ENCODE assay signal across 18 mouse cellular contexts in the genomic region with DNA sequence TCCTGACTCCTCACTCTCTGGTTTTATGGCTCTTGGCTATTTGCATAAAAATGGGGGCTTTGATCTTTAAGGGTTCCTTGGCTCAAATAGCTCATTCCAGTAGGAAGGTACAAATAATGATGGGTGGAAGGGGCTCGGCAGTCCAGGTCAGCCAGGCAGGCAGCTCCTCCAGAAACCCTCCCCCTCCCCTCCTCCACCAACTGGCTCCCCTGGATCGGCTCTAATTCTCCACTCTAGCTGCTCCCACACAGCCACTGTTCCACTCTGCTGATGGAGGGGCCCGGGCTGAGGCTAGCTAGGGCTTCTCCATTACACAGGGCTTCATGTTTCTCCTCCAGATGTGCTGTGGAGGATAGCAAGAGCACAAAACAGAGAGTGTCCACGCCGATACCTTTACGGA.
DNase-seq lines count a peak whose midpoint lies in the region; TF ChIP-seq lines count a peak whose summit lies in the region.
"Had no signal": no experiment of that assay in that cellular context is flagged by ENCODE, and none has a peak within 500 bp of the region (broad histone marks: within the 10 kb centered on the region; RNA-seq: fewer than 3 reads in every experiment).

No protein-coding gene starts in this region.

- in situ Hi-C loops in ES-E14 (cut with MboI; ENCODE audit: low sequenced_read_pairs in 2 of 2, unreplicated experiment in 2 of 2): no loop called here

- no peak overlapping the region for H3K4me3 ChIP-seq in ES-E14 (ENCODE audit: insufficient read depth in 1 of 2, low read depth in 1 of 2, low read length in 2 of 2, poor library complexity in 1 of 2, severe bottlenecking in 1 of 2)
- H3K4me3 ChIP-seq in limb, embryonic 10.5 days: no peak overlapping the region
- H3K4me3 ChIP-seq: erythroblast, embryonic 14.5 days; heart, embryonic 13.5 days; limb, embryonic 13.5 days had no signal

- H3K36me3 ChIP-seq in ES-E14 (ENCODE audit: control insufficient read depth, insufficient read depth, low read length, poor library complexity, severe bottlenecking): no peaks in the 10 kb centered on the region
- no peaks in the 10 kb centered on the region for H3K36me3 ChIP-seq in limb, embryonic 10.5 days
- H3K36me3 ChIP-seq: G1E; heart, embryonic 13.5 days; limb, embryonic 13.5 days had no signal

- H3K27ac ChIP-seq in ES-E14 (ENCODE audit: insufficient read depth, low read depth, low read length, poor library complexity, severe bottlenecking): 0 out of 2 replicates have a peak overlapping the region, but pooled peaks have one; percentile 38
- H3K27ac ChIP-seq in limb, embryonic 10.5 days: 0 out of 2 replicates have a peak overlapping the region, but pooled peaks have one; percentile 21
- H3K27ac ChIP-seq: heart, embryonic 13.5 days; limb, embryonic 13.5 days had no signal

- peak; percentile 76 for DNase-seq in heart, adult 11 months
- no peak for DNase-seq in heart, postnatal 36 days
- DNase-seq in kidney, postnatal 10 days: peak; percentile 26
- no peak for DNase-seq in kidney, adult 9 months
- DNase-seq in ES-E14 (ENCODE audit: low read depth, low spot score): peak; percentile 56
- DNase-seq in limb, embryonic 10.5 days (ENCODE audit: low spot score): no peak
- no peak for DNase-seq in urinary bladder, postnatal 10 days (ENCODE audit: low spot score)
- no peak for DNase-seq in right cerebral cortex, postnatal 14 days
- DNase-seq: adrenal gland, postnatal 14 days; B cell, adult 2 months; cerebellum, postnatal 10 days; lung, postnatal 14 days; retina, postnatal 1 day; thymus, adult 2 months had no signal

- H3K9me3 ChIP-seq in ES-E14 (ENCODE audit: control insufficient read depth, insufficient read depth, low read depth, low read length): no peaks in the 10 kb centered on the region
- H3K9me3 ChIP-seq in limb, embryonic 10.5 days (replicated peaks): no peaks in the 10 kb centered on the region
- H3K9me3 ChIP-seq: G1E; heart, embryonic 13.5 days; limb, embryonic 13.5 days had no signal

- peaks cover 4 to 13% of the 10 kb centered on the region in 2 experiments; a peak in 3 of 4 replicates for H3K4me1 ChIP-seq in ES-E14 (ENCODE audit: control insufficient read depth in 2 of 2, insufficient read depth in 2 of 2, low read length in 2 of 2, poor library complexity in 1 of 2)
- peaks cover 11% of the 10 kb centered on the region for H3K4me1 ChIP-seq in limb, embryonic 10.5 days

- intact Hi-C loops in heart, postnatal 36 days (cut with DNase I): no loop called here

- H3K9ac ChIP-seq in ES-E14 (ENCODE audit: insufficient read depth, low read depth, low read length, poor library complexity, severe bottlenecking): no peak overlapping the region
- H3K9ac ChIP-seq: heart, embryonic 13.5 days; limb, embryonic 13.5 days had no signal

- H3K27me3 ChIP-seq in limb, embryonic 10.5 days (ENCODE audit: low read depth, poor library complexity, severe bottlenecking): no peaks in the 10 kb centered on the region
- H3K27me3 ChIP-seq: limb, embryonic 13.5 days had no signal

- 53% methylated on average over 6 of the region's 6 CpGs for WGBS in limb, embryonic 10.5 days

TF ChIP-seq in ES-E14, 5 proteins besides CTCF, POLR2A, EP300 and RAD21:
- TF ChIP-seq ZC3H11A (IDR thresholded peaks at IDR 0.05; ENCODE audit: borderline replicate concordance, low read depth, low read length): no peak
- no peak for TF ChIP-seq MAFK (IDR thresholded peaks at IDR 0.05; ENCODE audit: insufficient read depth, low read depth, low read length)
- TF ChIP-seq ZNF384 (IDR thresholded peaks at IDR 0.05; ENCODE audit: low read depth, low read length): no peak
- TF ChIP-seq HCFC1 (IDR thresholded peaks at IDR 0.05; ENCODE audit: borderline replicate concordance, insufficient read depth, low read length): no peak
- no peak for TF ChIP-seq CHD2 (IDR thresholded peaks at IDR 0.05; ENCODE audit: low read depth, low read length)

Comparison
In these comparisons a context has a peak if more than half of its experiments do, and no peak if none do; other contexts are left out.
1. DNase-seq: peak in heart, adult 11 months (single experiment), kidney, postnatal 10 days (single experiment) and ES-E14 (single experiment); none in heart, postnatal 36 days (0 of 2), kidney, adult 9 months (single experiment), limb, embryonic 10.5 days (single experiment), urinary bladder, postnatal 10 days (single experiment) and right cerebral cortex, postnatal 14 days (single experiment).